ENCODE assay signal across 18 mouse cellular contexts in the genomic region with DNA sequence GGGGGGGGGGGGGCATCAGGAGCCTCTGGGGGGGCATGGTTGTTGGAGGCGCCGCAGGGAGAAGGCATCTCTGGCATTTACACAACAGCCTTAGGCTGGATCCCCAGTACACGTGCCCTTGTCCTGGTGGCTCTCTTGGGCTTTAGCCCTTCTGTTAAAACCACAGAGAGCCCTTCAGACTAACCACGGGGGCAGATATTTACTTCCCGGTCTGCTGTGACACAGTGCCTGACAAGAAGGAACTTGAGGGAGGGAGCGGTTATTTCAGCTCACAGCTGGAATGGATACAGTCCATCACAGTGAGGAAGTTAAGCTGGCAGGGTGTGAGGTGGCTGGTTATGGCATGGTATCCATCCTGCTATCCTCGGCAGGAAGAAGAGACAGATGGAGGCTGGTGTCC.
DNase-seq lines count a peak whose midpoint lies in the region; ATAC-seq and TF ChIP-seq lines count a peak whose summit lies in the region.
"Had no signal": no experiment of that assay in that cellular context is flagged by ENCODE, and none has a peak within 500 bp of the region (broad histone marks: within the 10 kb centered on the region; RNA-seq: fewer than 3 reads in every experiment).

No protein-coding gene starts in this region.

- no peak for TF ChIP-seq CTCF in ES-Bruce4 (IDR thresholded peaks at IDR 0.05; ENCODE audit: low read depth, low read length)

- peak overlapping the region; percentile 58 for H3K27ac ChIP-seq in forebrain, embryonic 14.5 days (ENCODE audit: low read depth, low read length)
- no peak overlapping the region for H3K27ac ChIP-seq in forebrain, embryonic 13.5 days
- H3K27ac ChIP-seq in ES-Bruce4 (ENCODE audit: insufficient read depth, low read length) = peak overlapping the region; percentile 81; the same call in 1 of the 2 replicates
- H3K27ac ChIP-seq in lung, embryonic 16.5 days (ENCODE audit: low read length) = no peak overlapping the region
- H3K27ac ChIP-seq: heart, embryonic 15.5 days; hindbrain, embryonic 14.5 days; macrophage; neural tube, embryonic 13.5 days had no signal

- TF ChIP-seq EP300 in ES-Bruce4 (IDR thresholded peaks at IDR 0.05; ENCODE audit: insufficient read depth, low read depth, low read length) = no peak

- TF ChIP-seq POLR2A in ES-Bruce4 (IDR thresholded peaks at IDR 0.05; ENCODE audit: insufficient read depth, low read length) = no peak

- no peaks in the 10 kb centered on the region for H3K36me3 ChIP-seq in forebrain, embryonic 14.5 days (ENCODE audit: control insufficient read depth, insufficient read depth, low read length)
- no peaks in the 10 kb centered on the region for H3K36me3 ChIP-seq in forebrain, embryonic 13.5 days (ENCODE audit: poor library complexity, severe bottlenecking)
- H3K36me3 ChIP-seq in ES-Bruce4 (ENCODE audit: control insufficient read depth, insufficient read depth, low read length, poor library complexity, severe bottlenecking) = no peaks in the 10 kb centered on the region
- no peaks in the 10 kb centered on the region for H3K36me3 ChIP-seq in lung, embryonic 16.5 days (ENCODE audit: control insufficient read depth, insufficient read depth, low read length)
- H3K36me3 ChIP-seq: heart, embryonic 15.5 days; neural tube, embryonic 13.5 days had no signal

- DNase-seq in forebrain, embryonic 14.5 days (ENCODE audit: low spot score) = no peak
- DNase-seq in adrenal gland, adult (ENCODE audit: inconsistent age in 2 of 2, low spot score in 1 of 2) = no peak
- DNase-seq in gastrocnemius, postnatal 4 days (ENCODE audit: low spot score in 2 of 2) = no peak
- DNase-seq in left cerebral cortex, postnatal 10 days (ENCODE audit: extremely low spot score in 1 of 2, low spot score in 2 of 2) = no peak
- DNase-seq: adrenal gland, adult 8-10 months; cerebellum, adult 2 months; forebrain, postnatal 0 days; gastrocnemius, postnatal 25 days; kidney, adult 11 months; kidney, postnatal 14 days had no signal

- no peak overlapping the region for H3K4me2 ChIP-seq in forebrain, embryonic 14.5 days (ENCODE audit: low read length)
- no peak overlapping the region for H3K4me2 ChIP-seq in forebrain, embryonic 13.5 days
- H3K4me2 ChIP-seq in lung, embryonic 16.5 days (ENCODE audit: low read depth, low read length) = no peak overlapping the region
- H3K4me2 ChIP-seq: heart, embryonic 15.5 days; hindbrain, embryonic 14.5 days; neural tube, embryonic 13.5 days had no signal

- intact Hi-C loops in left cerebral cortex, postnatal 10 days (cut with DNase I) = no loop called here

- no peak overlapping the region for H3K4me3 ChIP-seq in forebrain, embryonic 14.5 days (ENCODE audit: low read depth, low read length)
- H3K4me3 ChIP-seq in forebrain, embryonic 13.5 days = no peak overlapping the region
- H3K4me3 ChIP-seq in ES-Bruce4 (ENCODE audit: low read depth, low read length) = no peak overlapping the region
- no peak overlapping the region for H3K4me3 ChIP-seq in lung, embryonic 16.5 days (ENCODE audit: low read length)
- H3K4me3 ChIP-seq: heart, embryonic 15.5 days; neural tube, embryonic 13.5 days had no signal

- no peaks in the 10 kb centered on the region for H3K9me3 ChIP-seq in forebrain, embryonic 14.5 days (replicated peaks; ENCODE audit: control insufficient read depth, low read length)
- H3K9me3 ChIP-seq in forebrain, embryonic 13.5 days (replicated peaks) = no peaks in the 10 kb centered on the region; the same call in 1 of the 2 replicates
- no peaks in the 10 kb centered on the region for H3K9me3 ChIP-seq in ES-Bruce4 (replicated peaks; ENCODE audit: control insufficient read depth, insufficient read depth, low read length, poor library complexity, severe bottlenecking)
- H3K9me3 ChIP-seq in lung, embryonic 16.5 days (ENCODE audit: control insufficient read depth, low read length) = no peaks in the 10 kb centered on the region
- H3K9me3 ChIP-seq: heart, embryonic 15.5 days; neural tube, embryonic 13.5 days had no signal

- H3K9ac ChIP-seq in forebrain, embryonic 14.5 days (ENCODE audit: low read length) = no peak overlapping the region
- no peak overlapping the region for H3K9ac ChIP-seq in forebrain, embryonic 13.5 days
- no peak overlapping the region for H3K9ac ChIP-seq in ES-Bruce4 (ENCODE audit: low read depth, poor library complexity, severe bottlenecking)
- no peak overlapping the region for H3K9ac ChIP-seq in lung, embryonic 16.5 days (ENCODE audit: low read length)
- H3K9ac ChIP-seq: forebrain, postnatal 0 days; heart, embryonic 15.5 days; hindbrain, embryonic 14.5 days; neural tube, embryonic 13.5 days had no signal

- WGBS in forebrain, embryonic 14.5 days = 39% methylated on average over 7 of the region's 7 CpGs
- WGBS in forebrain, embryonic 13.5 days = 29% methylated on average over 7 of the region's 7 CpGs
- 17% methylated on average over 7 of the region's 7 CpGs for WGBS in lung, embryonic 16.5 days

- no peak for ATAC-seq in forebrain, embryonic 14.5 days
- no peak for ATAC-seq in forebrain, embryonic 13.5 days
- peak; percentile 31; the same call in 1 of the 2 replicates for ATAC-seq in lung, embryonic 16.5 days (ENCODE audit: low read depth)
- peak; percentile 84 for ATAC-seq in megakaryocyte progenitor cell, adult 5-6 weeks (replicated peaks; ENCODE audit: poor library complexity)
- ATAC-seq: forebrain, postnatal 0 days had no signal

- peaks cover 7% of the 10 kb centered on the region; the same call in 1 of the 2 replicates for H3K27me3 ChIP-seq in forebrain, embryonic 14.5 days (replicated peaks; ENCODE audit: control insufficient read depth, insufficient read depth, low read length)
- peaks cover 33% of the 10 kb centered on the region for H3K27me3 ChIP-seq in forebrain, embryonic 13.5 days
- H3K27me3 ChIP-seq in ES-Bruce4 (ENCODE audit: control insufficient read depth, insufficient read depth, low read length, poor library complexity, severe bottlenecking) = no peaks in the 10 kb centered on the region
- peaks cover 53% of the 10 kb centered on the region for H3K27me3 ChIP-seq in lung, embryonic 16.5 days (ENCODE audit: control insufficient read depth, insufficient read depth, low read depth, low read length)

- H3K4me1 ChIP-seq in forebrain, embryonic 14.5 days (ENCODE audit: control insufficient read depth, insufficient read depth, low read length) = peaks cover 46% of the 10 kb centered on the region
- peaks cover 56% of the 10 kb centered on the region for H3K4me1 ChIP-seq in forebrain, embryonic 13.5 days
- peaks cover 15% of the 10 kb centered on the region for H3K4me1 ChIP-seq in ES-Bruce4 (ENCODE audit: control insufficient read depth, insufficient read depth, low read length)
- peaks cover 16% of the 10 kb centered on the region for H3K4me1 ChIP-seq in lung, embryonic 16.5 days (replicated peaks; ENCODE audit: control insufficient read depth, insufficient read depth, low read length)

Comparison
In these comparisons a context has a peak if more than half of its experiments do, and no peak if none do; other contexts are left out.
1. H3K27ac ChIP-seq: peak in forebrain, embryonic 14.5 days (single experiment) and ES-Bruce4 (single experiment); none in forebrain, embryonic 13.5 days (single experiment) and lung, embryonic 16.5 days (single experiment).
2. ATAC-seq: peak in lung, embryonic 16.5 days (single experiment) and megakaryocyte progenitor cell, adult 5-6 weeks (single experiment); none in forebrain, embryonic 14.5 days (single experiment) and forebrain, embryonic 13.5 days (single experiment).